Mouse (Mus musculus): ENCODE results near the gene Arhgef12. TPM values are rescaled to one million over a fixed set of nuclear protein-coding genes. Genes with fewer than 3 reads are reported as not detected.

Gene Arhgef12
- total RNA-seq, 2 experiments from 2014 or later: 41.5 to 54.8 TPM

- DNase-seq (ENCODE audit: low spot score): no peak
Measured at GRCm38 (mm10) chr9:42921830-42922229, 185.2 kb downstream of the Arhgef12 start.

- DNase-seq (ENCODE audit: low spot score): no peak
Measured at GRCm38 (mm10) chr9:42920190-42920589, 186.8 kb downstream of the Arhgef12 start.

- no peak for DNase-seq (ENCODE audit: low spot score)
Measured at GRCm38 (mm10) chr9:42917911-42918310, 189.1 kb downstream of the Arhgef12 start.

Other genes starting within 250 kb of the Arhgef12 start
- gene Grik4, start 162.7 kb downstream of the Arhgef12 start, total RNA-seq (2021): under 1 TPM in 1 of 2 experiments, not detected in 1; 0.12 TPM
- gene Tmem136, start 9.3 kb upstream of the Arhgef12 start, total RNA-seq (2021): 1 to 10 TPM; 1.8 to 2.7 TPM
- gene Pou2f3, start 103.1 kb upstream of the Arhgef12 start, total RNA-seq (2021): under 1 TPM in 1 of 2 experiments, not detected in 1; 0.16 TPM
- gene Oaf, start 132.7 kb upstream of the Arhgef12 start, total RNA-seq (2021): 1 to 10 TPM; 4.2 to 6.4 TPM
- not detected for gene Trim29, start 203.6 kb upstream of the Arhgef12 start, total RNA-seq (2021)

All from gastrocnemius, adult 18-20 months (tissue).